Mouse (Mus musculus): ENCODE data around the gene Mrln.

The Mrln gene

DNA sequence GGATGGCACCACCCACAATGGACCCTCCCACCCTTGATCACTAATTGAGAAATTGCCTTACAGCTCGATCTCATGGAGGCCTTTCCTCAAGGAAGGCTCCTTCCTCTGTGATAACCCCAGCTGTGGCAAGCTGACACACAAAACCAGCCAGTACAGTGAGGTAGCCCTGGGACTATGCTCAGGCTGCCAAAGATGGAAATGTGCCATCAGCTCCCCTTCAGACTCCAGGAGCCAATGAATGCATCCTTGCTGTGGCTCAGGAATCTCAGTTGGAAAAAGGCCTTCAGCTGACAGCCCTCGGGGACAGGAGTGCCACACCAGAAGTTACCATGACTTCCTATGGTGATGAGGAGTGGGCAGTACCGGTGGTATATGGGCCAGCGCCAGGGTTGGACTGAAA, 50.2 kb downstream of the Mrln start:
- DNase-seq (ENCODE audit: low read depth, low spot score) = no peak

DNA sequence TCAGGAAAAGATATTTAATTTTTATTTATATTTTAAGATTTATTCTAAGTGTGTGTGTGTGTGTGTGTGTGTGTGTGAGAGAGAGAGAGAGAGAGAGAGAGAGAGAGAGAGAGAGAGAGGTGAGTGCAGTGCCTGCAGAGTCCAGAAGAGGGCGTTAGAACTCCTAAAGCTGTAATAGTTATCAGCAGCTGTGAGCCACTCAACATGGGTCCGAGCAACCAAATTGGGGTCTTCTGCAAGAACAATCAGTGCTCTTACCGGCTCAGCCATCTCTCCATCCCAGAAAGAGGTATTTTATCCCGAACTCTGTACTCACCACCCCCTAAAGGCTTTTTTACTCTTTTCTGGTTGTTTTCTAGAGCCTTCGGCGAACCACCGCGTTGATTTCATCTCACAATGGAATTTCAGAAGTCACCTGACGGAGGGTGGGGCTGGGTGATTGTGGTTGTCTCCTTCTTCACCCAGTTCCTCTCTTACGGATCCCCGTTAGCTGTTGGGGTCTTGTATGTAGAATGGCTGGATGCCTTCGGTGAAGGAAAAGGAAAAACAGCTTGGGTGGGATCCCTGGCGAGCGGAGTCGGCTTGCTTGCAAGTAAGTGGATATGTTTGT, 51.2 kb downstream of the Mrln start:
- no peak for DNase-seq (ENCODE audit: low read depth, low spot score)

DNA sequence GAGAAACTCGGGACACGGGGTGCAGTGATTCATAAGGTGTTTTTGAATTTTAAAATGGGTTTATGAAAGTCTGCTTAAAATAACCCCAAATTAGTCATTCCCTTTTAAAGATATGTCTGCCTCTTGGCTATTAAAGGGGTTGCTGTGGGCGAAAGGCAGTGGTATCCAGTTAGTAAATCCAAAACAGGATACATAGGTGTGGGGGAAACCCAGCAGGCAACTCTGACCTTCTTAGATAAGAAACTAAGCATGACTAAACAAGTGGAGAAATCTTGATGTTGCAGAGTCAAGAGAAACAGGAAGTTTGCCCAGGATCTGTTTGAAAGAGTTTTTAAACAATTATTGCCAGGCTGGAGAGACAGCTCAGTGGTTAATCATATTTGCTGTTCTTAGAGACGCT, 52.6 kb downstream of the Mrln start:
- DNase-seq (ENCODE audit: low read depth, low spot score) = peak; percentile 29

DNA sequence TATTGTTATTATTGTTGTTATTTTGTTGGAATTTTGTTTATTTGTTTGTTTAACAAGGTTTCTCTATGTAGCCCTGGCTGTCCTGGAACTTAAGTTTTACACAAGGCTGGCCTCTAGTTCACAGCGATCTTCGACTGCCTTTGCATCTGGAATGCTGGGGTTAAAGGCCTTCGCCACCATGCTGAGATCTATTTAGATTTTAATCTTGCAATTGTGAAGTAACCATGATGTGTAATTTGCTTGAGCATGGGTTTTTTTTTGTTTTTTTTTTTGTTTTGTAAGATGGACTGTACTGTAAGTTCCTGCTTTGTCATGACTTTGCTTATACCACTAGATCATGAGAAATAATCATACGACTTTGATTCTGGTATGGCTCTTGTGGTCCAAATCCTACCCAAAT, 56.4 kb downstream of the Mrln start:
- no peak for DNase-seq (ENCODE audit: low read depth, low spot score)

DNA sequence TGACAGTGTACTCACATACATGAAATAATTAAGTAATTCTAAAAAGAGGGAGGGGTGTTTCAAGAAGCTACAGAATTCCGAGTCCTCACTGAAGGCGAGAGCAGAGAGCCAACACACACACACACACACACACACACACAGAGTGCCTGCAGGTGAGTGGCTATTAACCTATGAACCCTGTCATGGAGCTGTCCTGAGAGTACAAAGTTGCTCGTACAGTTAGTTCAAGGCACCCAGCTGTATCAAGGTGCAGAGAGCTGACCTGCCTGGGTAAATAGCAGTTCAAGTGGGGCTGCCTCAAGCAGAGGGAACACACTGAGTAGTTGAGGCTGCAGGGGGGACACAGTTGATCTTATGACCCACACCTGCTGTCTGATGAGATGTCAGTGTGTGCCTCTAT, 57.6 kb downstream of the Mrln start:
- no peak for DNase-seq (ENCODE audit: low read depth, low spot score)

DNA sequence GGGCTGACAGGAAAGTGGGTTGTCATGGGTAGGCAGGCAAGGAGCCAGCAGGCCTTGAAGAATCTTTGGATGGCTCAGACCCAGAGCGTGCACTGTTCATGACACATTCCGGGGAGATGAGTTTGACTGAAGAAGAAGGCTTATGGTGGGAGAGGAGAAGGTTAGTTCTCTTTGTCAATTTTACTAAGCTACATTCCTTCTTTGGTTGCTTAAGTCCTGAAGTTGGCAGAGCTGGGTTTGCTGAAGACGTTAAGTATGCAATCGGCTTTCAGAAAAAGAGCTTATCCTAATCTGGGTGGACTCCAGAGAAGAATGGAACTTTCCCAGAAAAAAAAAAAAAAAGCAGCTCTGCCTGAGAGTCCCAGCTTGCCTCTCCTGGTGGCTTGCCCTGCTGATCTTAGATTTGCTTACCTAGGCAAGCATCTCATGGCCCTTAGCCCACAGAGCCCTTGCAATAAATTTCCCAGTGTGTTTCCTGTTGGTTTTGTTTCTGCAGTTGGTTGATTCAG, 59.3 kb downstream of the Mrln start:
- DNase-seq (ENCODE audit: low read depth, low spot score) = no peak

DNA sequence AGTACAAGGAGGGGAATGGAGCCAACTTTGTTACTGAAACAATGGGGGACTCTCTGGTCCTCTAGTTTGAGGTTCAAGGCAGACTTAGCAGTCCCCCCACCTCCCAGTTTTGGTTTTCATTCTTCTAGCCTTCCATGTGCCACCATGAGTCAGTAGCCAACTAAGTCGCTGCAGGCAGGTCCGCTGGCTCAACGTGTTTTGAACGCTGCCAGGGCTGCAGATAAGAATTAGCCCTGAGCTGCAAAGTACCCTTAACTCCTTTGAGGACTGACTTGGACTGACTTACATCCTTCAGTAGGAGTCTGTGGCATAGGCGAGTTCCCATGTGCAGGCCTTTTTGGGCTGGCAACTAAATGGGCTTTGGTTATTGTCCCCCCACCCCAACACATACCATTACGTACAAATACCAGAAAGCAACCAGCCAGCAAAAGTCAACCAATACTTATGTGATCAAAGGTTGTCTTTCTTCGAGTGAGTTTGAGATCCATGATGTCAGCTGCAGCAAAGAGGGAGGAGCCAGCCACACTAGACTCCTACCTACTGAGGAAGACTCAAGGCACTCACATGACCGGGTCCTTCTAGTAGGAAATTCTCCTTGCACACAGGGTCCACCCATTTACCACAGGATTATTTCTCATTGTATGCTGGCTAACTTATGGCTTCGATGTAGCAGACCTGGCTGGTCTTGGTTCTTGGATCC, 60.0 kb downstream of the Mrln start:
- DNase-seq (ENCODE audit: low read depth, low spot score) = no peak

DNA sequence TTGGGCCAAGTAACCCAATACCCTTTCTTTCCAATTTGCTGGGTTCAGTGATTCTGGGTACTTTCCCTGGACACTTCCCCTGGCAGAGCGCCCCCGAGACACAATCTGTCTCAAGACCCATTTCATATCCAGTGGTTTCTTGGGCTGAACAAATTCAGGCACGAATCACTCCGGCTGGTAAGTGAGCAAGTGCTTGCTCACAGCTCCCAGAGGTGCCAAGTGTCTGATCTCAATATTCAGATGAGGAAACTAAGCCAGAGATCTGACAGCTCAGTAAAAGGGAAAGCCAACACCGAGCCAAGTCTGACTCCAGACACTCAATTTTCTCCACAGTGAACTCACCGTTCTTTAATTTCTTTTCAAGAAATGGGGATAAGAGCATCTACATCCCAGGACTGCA, 62.0 kb downstream of the Mrln start:
- DNase-seq (ENCODE audit: low read depth, low spot score) = no peak

DNA sequence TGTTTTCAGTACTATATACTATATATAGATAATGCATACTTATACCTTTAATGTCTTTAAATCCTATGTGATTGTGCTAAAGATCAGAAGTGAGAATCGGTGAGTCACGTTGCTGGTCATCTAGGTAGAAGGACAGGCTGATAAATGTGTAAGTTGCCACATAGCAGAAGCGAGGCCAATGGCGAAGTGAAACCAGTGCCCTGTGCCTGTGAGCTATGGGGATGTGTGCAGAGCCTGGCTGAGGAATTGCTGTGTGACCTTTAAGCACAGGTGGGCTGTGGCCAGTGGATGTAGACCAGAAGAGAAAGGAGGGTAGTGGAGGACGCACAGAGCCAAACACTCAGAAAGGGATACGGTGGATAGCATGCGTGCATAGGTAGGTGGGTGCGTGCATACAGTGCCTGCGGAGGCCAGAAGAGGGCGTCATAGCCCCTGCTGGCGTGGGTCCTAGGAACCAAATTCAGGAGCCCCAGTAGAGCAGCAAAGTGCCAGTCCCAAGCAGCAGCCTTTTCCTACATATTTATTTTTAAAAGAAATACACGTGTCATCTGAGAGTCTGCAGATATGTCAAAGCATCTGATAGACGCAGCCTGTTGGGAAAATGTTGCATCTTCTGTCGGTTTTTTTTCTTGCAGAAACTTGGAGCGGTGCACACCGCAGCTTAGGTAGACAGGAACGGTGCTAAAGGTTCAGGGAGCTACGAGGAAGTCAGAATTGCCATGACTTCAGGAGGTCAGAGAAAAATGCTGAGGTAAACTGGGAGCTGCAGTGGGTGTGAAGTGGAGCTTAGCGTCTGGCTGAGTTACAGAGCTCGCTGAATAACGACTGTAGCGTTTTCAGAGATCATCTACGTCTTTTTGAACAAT, 64.3 kb downstream of the Mrln start:
- DNase-seq (ENCODE audit: low read depth, low spot score) = peak; percentile 19
